Mouse (Mus musculus): ENCODE results near the gene Foxl2.
A peak's percentile ranks its signal among the peaks of the same experiment; 100 is the strongest.

The Foxl2 gene

GRCm38 (mm10) chr9:98962478-98963142 lies 7.5 kb downstream of the Foxl2 start:
- no peak for DNase-seq

DNA sequence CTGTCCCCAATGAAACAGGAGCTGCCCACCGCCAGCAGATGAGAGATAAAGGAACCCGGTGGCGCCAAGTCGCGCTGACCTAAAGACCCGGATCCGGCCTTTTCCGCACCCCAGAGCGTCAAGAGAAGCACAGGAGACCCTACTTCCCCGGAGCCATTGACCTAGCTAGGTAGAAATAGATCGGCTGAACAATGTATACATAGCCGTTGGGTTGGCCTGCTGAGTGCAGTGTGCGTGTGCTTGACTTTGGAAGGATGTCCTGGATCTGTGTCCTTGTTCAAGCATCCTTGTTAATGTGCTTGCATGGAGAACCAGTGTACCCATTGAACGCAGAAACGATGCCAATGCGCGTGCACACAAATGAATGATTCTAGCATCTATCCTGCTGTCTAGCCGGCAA lies 8.6 kb downstream of the Foxl2 start:
- no peak for DNase-seq

- DNase-seq: no peak
Observed at GRCm38 (mm10) chr9:98965084-98965483, 10.0 kb downstream of the Foxl2 start.

DNA sequence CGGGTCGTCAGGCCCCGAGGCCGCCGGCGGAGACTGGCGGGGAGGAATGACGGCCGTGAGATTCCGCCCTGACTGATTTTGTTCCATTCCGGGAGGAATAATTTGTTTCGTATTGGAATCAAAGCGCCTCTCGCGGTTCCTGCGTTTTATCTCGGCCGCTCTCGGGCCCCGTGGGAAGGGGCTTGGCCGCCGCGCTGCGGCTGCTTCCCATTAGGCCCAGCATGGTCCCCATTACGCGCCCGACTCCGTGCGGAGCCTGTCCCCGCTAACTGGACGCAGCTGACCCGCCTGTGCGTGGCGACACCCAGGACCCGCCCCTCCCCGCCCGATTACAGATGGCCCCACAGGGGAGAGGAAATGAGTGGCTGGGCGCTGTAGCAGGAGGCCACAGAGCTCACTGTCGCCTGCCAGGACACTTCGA lies 18.0 kb downstream of the Foxl2 start:
- DNase-seq: no peak

- no peak for DNase-seq
Observed at GRCm38 (mm10) chr9:98973561-98973960, 18.5 kb downstream of the Foxl2 start.

- DNase-seq: no peak
Observed at GRCm38 (mm10) chr9:98974898-98975297, 19.8 kb downstream of the Foxl2 start.

DNA sequence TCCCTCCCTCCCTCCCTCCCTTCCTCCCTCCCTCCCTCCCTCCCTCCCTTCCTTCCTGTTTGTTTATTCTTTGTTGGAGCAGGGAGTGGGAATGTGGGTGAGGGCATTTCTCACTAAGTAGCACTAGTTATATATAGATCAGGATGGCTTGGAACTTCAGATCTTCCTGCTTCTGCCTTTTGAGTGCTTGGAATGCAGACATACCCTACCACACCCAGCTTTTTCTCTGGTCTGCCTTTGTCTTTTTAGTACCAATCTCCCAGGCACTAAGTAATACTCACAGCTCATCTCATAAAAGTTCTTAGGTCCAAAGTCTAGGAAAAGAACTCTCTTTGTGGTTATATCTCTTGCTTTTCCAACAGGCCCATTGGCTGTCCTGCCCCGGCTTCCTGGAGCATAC lies 21.0 kb downstream of the Foxl2 start:
- DNase-seq: no peak

GRCm38 (mm10) chr9:98976520-98976919 lies 21.4 kb downstream of the Foxl2 start:
- DNase-seq: no peak

- DNase-seq: peak; percentile 83
Observed at GRCm38 (mm10) chr9:98979431-98980416, 24.6 kb downstream of the Foxl2 start.

DNA sequence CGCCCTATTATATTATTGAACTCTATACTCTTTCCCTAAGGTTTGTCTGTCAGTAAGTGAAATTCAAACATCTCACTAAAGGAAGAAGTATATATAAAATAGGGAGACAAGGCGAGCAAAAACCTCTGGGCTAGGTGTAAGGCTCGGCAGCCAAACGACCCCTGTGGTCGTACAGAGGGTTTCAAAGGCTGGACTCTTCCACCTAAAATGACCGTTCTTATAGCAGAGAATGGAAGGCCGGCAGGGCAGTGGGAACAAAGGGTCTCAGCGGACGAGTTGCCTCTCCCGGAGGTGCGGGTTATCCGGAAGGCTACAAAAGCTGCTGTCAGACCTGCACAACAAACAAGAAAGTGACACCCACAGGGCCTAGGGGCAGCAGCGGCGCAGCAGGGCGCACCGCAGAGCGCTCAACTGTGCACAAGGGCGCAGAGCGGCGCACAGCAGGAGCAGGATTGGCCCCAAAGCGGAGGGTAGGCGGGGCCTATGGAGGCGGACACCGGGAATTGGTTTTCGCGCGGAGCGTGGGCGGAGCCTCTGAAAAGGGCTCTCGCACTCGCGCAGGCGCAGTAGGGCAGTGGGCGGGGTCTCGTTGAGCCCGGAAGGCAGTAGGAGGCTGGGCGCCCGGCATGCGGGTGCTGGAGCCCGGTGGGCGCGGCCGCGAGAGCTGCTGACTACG lies 30.9 kb downstream of the Foxl2 start, which contains the start of gene Faim:
Faim (plus strand) TSS at position 574 of the 676 bp plus-strand sequence.
- peak; percentile 100 for DNase-seq

DNA sequence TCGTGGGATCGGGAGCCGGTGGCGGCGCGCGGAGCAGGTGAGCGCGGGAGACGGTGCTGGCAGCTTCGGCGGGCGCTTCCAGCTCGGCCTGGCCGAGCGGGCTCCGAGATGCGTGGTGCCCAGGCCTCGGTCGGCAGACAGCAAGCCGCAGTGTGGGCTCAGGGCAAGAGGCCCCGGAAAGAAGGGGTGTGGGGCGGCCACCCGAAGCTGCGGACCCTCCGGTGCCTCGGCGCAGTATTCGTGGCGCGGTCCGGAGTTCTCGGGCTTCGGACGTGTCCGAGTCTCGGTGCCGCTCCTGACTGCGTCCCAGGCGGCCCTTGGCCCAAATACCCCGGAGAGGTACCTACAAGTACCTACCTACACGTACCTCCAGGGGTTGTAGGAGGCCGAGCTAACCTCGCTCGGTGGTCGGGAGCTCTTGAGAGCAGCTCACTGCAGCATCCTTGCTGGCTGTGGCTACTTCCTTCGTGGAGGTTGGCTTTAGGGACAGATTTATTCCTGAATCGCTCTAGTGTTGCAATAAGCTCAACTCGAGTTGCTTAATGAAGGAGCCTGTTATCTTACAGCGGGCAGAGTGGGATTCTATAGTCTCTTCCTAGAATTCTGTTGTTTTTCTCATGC lies 31.5 kb downstream of the Foxl2 start:
- no peak for DNase-seq

- DNase-seq: no peak
Observed at GRCm38 (mm10) chr9:98987131-98987530, 32.0 kb downstream of the Foxl2 start.

GRCm38 (mm10) chr9:98994103-98994502 lies 39.0 kb downstream of the Foxl2 start:
- no peak for DNase-seq

DNA sequence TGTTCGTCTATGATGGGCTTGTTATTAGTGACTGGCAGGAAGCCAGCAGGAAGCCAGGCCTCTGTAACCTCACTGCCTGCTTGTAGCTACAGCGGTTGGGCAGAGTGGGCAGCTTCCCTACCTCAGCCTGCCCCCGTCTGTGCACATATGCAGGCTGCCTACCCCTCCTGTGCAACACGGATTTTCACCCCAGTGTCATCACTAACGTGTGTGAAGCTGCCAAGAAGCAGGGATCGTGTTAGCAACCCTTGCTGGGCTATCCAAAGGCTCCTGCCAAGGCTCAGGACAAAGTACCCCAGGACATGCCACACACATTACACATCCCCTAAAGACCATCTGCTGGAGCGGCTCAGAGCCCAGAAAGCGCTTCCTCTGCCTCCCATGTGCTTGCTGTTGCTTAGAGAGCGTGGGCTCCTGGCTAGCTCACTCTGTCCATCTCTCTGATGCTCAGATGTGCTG lies 44.8 kb downstream of the Foxl2 start:
- DNase-seq: peak; percentile 29

DNA sequence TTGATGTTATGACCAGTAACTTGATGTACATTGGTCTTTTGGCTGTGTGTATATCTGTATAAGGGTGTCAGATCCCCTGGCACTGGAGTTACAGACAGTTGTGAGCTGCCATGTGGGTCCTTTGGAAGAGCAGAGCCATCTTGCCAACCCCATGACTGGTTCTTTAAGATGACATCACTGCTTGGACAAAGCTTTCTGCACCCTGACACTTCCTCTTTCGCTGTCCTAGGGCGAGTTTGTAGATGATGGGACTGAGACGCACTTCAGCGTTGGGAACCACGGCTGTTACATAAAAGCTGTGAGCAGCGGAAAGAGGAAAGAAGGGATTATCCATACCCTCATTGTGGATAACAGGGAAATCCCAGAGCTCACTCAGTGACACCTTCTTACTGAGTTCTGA lies 46.2 kb downstream of the Foxl2 start:
- no peak for DNase-seq

All from right cerebral cortex, postnatal 25 days (tissue).